Mouse (Mus musculus) hindbrain, embryonic 10.5 days (tissue): Measurements from ENCODE around the gene Uqcc3. TPM values are rescaled to one million over a fixed set of nuclear protein-coding genes. Genes with fewer than 3 reads are reported as not detected.
"Not testable (repeated sequence)": the region's sequence is repeated elsewhere in the genome, so short reads cannot be mapped to it uniquely, and the experiment has no call there.

Experiments used
- DNase-seq: peaks from one replicate; pipeline ENCODE4 v3.0.0-alpha.2; 2017; ENCODE audit warnings: low spot score
- H3K27ac ChIP-seq: fragments of 300-500 bp; sonication (generic); 2 replicates; pipeline ENCODE4 v1.5.1; 2016; ENCODE audit warnings: mild to moderate bottlenecking, moderate library complexity
- H3K27me3 ChIP-seq: fragments of 300-500 bp; sonication (generic); 2 replicates; pipeline ENCODE4 v1.6.1; 2016; ENCODE audit warnings: mild to moderate bottlenecking; ENCODE audit not compliant: poor library complexity, insufficient read depth, severe bottlenecking
- H3K36me3 ChIP-seq: fragments of 300-500 bp; sonication (generic); 2 replicates; pipeline ENCODE4 v1.6.1; 2016; ENCODE audit warnings: mild to moderate bottlenecking, moderate library complexity
- H3K4me1 ChIP-seq: fragments of 300-500 bp; sonication (generic); replicated peaks from 2 replicates; pipeline ENCODE4 v1.6.1; 2016; ENCODE audit warnings: mild to moderate bottlenecking
- H3K4me3 ChIP-seq: fragments of 300-500 bp; sonication (generic); 2 replicates; pipeline ENCODE4 v1.5.1; 2016; ENCODE audit warnings: mild to moderate bottlenecking, moderate library complexity
- H3K9me3 ChIP-seq: fragments of 300-500 bp; sonication (generic); 2 replicates; pipeline ENCODE4 v1.6.1; 2016; ENCODE audit warnings: mild to moderate bottlenecking, moderate library complexity
- WGBS: fragments of 180-500 bp; shearing (Covaris S2); methylation state at CpG from one replicate; pipeline ENCODE4 v1.1.7; 2016; 5-methylcytosine and 5-hydroxymethylcytosine counted together
- polyA plus RNA-seq: library from polyadenylated mRNA; unstranded; fragments of >200 nt; fragmentation: Nextera tagmentation; extraction: Ambion mirVana; gene quantifications from 2 replicates; pipeline ENCODE4 v1.2.1, GENCODE M21; 2016

Uqcc3 gene
- polyA plus RNA-seq, 1 experiment from 2014 or later = 62.5 TPM

DNA sequence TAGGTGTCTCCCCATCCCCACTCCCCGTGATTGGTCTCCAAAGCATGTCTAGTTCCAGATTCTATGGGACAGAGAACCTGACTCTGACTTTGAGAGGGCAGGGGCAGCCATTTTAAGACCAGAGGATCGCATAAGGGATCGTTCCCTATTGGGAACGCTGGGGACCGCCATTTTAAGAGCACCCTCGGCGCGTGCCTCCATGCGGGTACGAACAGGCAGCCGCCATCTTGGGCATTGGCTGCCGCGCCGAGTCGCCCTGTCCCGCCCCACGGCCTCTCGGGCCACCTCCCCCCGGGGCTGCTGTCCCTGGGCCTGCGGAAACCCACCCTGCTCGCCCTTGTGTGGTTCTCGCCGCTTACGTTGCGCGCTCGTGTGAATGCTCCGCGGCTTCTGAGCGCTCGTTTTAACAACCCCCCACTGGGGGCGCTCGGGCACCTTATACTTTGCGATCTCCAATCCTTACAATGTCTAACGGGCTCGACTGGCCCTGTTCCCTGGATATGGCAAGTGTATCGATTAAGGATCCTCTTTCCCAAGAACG, 43.4 kb downstream of the Uqcc3 start, which contains the start of gene Bscl2:
TSS of gene Bscl2 (plus strand) at position 217 of the 541 bp plus-strand sequence.
- under 1% methylated on average over 38 of the region's 38 CpGs for WGBS
- no peaks in the 10 kb centered on the region for H3K9me3 ChIP-seq
- peak; percentile 89 for DNase-seq
- H3K27ac ChIP-seq = peak within 1 kb of the TSS; percentile 98
- H3K4me3 ChIP-seq = peak within 1 kb of the TSS; percentile 63
- H3K27me3 ChIP-seq = no peaks in the 10 kb centered on the region
- peaks cover 55% of the 10 kb centered on the region for H3K36me3 ChIP-seq
- H3K4me1 ChIP-seq = peaks cover 44% of the 10 kb centered on the region

DNA sequence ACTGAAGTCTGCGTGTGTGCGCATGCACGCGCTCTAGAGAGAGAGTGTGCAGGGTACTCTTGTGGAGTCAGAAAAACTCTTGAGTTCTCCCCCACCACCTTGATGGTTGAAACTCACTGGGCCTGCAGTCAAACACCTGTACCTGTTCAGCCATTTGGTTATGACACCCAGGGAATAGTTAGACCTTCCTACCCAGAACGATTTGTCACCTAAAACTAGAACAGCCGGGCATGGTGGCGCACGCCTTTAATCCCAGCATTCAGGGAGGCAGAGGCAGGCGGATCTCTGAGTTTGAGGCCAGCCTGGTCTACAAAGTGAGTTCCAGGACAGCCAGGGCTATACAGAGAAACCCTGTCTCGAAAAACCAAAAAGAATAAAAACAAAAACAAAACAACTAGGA, 44.4 kb downstream of the Uqcc3 start:
- peaks cover 44% of the 10 kb centered on the region for H3K4me1 ChIP-seq
- 97% methylated on average over 10 of the region's 10 CpGs for WGBS
- H3K4me3 ChIP-seq, H3K27me3 ChIP-seq, DNase-seq, H3K27ac ChIP-seq, H3K9me3 ChIP-seq: not testable (repeated sequence)
- H3K36me3 ChIP-seq = peaks cover 58% of the 10 kb centered on the region

DNA sequence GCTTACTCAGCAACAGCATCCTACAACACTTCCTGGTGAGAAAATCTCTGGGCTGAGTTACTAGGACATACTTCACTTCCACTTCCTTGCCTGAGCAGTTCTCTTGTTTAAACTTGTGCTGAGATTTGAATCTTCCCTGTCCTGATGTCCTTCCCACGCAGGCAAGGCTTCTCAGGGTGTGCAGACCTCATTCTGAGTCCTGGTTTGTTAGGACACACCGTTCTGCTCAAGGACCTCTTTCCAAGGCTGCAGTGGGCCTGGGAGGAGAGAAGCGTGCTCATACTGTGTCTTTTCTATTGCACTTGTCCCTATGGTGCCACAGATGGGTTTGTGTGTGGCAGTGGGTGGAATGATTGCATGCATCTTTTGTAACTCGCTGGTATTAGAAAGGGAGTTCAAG, 47.8 kb downstream of the Uqcc3 start:
- Histone ChIP-seq H3K27ac (no peak overlapping the region), H3K27me3 (no peaks in the 10 kb centered on the region), H3K4me1 (peaks cover 10% of the 10 kb centered on the region), H3K9me3 (no peaks in the 10 kb centered on the region), H3K36me3 (peaks cover 88% of the 10 kb centered on the region), H3K4me3 (no peak overlapping the region)
- DNase-seq = no peak
- WGBS = 94% methylated on average over 4 of the region's 4 CpGs

DNA sequence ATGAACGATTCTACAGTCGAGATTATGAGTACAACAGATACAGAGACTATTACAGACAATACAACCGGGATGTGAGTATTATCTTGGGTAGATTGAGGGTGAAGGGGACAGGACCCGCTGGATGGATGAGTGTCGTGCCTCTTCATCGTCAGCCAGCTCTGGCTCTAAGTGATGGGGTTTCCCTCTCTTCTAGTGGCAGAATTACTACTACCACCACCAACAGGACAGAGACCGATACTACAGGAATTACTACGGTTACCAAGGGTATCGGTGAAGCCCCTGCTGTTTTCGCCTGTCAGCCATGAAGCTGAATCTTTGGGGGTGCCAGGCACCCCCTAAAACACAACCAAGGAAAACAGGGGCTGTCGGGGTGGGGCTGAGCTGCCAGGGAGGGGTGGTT, 49.5 kb downstream of the Uqcc3 start:
- Histone ChIP-seq H3K27ac (no peak overlapping the region), H3K9me3 (no peaks in the 10 kb centered on the region), H3K4me1 (no peaks in the 10 kb centered on the region), H3K27me3 (no peaks in the 10 kb centered on the region), H3K36me3 (peaks cover 100% of the 10 kb centered on the region), H3K4me3 (no peak overlapping the region)
- no peak for DNase-seq
- WGBS = 86% methylated on average over 11 of the region's 11 CpGs

DNA sequence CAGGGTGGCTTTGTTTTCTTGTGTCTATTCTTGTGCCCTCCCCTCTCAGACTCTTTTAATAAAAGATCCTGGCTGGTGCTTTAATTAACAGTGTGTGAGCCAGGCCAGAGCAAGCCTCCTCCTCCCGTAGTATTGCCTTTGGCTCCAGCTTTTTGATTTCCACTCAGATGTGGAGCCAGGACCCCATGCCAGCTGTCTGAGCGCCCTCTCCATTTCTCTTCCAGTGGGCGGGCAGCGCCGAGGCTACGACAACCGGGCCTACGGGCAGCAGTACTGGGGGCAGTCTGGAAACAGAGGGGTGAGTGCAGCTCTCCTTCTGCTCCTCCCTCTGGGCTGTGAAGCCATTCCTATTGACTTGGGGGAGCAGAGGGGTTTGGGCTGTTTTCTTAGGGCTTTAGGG, 50.1 kb downstream of the Uqcc3 start:
- H3K36me3 ChIP-seq = peaks cover 100% of the 10 kb centered on the region
- H3K9me3 ChIP-seq = no peaks in the 10 kb centered on the region
- 90% methylated on average over 8 of the region's 8 CpGs for WGBS
- no peaks in the 10 kb centered on the region for H3K27me3 ChIP-seq
- no peaks in the 10 kb centered on the region for H3K4me1 ChIP-seq
- H3K27ac ChIP-seq = no peak overlapping the region
- H3K4me3 ChIP-seq = no peak overlapping the region
- no peak for DNase-seq

Other genes with a start within 250 kb of the Uqcc3 start
- 0.05 TPM in 2 replicates for gene Chrm1, start 217.1 kb downstream of the Uqcc3 start, polyA plus RNA-seq
- gene Slc3a2, start 157.6 kb downstream of the Uqcc3 start, polyA plus RNA-seq = 128 and 146 TPM in 2 replicates
- 112 and 115 TPM in 2 replicates for gene Wdr74, start 145.1 kb downstream of the Uqcc3 start, polyA plus RNA-seq
- gene 1700092M07Rik, start 140.2 kb downstream of the Uqcc3 start, polyA plus RNA-seq = 2.8 and 2.9 TPM in 2 replicates
- gene Stx5a, start 139.5 kb downstream of the Uqcc3 start, polyA plus RNA-seq = 95.6 and 106 TPM in 2 replicates
- 233 and 249 TPM in 2 replicates for gene Nxf1, start 123.8 kb downstream of the Uqcc3 start, polyA plus RNA-seq
- 185 and 220 TPM in 2 replicates for gene Tmem223, start 109.9 kb downstream of the Uqcc3 start, polyA plus RNA-seq
- 51.7 and 54.4 TPM in 2 replicates for gene Tmem179b, start 106.5 kb downstream of the Uqcc3 start, polyA plus RNA-seq
- 43.8 and 44.2 TPM in 2 replicates for gene Taf6l, start 94.5 kb downstream of the Uqcc3 start, polyA plus RNA-seq
- 189 and 194 TPM in 2 replicates for gene Polr2g, start 82.3 kb downstream of the Uqcc3 start, polyA plus RNA-seq
- 7.2 and 8.3 TPM in 2 replicates for gene Zbtb3, start 78.4 kb downstream of the Uqcc3 start, polyA plus RNA-seq
- gene Ttc9c, start 61.6 kb downstream of the Uqcc3 start, polyA plus RNA-seq = 52.0 and 67.5 TPM in 2 replicates
- 4.1 and 4.5 TPM in 2 replicates for gene Hnrnpul2, start 60.9 kb downstream of the Uqcc3 start, polyA plus RNA-seq
- 0.31 TPM in 1 of 2 replicates, not detected in the other for gene AC129217.1, start 51.1 kb downstream of the Uqcc3 start, polyA plus RNA-seq
- 55.8 and 64.3 TPM in 2 replicates for gene Bscl2, start 43.5 kb downstream of the Uqcc3 start, polyA plus RNA-seq
- 66.7 and 140 TPM in 2 replicates for gene Gng3, start 41.7 kb downstream of the Uqcc3 start, polyA plus RNA-seq
- gene Lrrn4cl, start 30.2 kb downstream of the Uqcc3 start, polyA plus RNA-seq = 0.44 and 0.47 TPM in 2 replicates
- gene Ubxn1, start 9.4 kb downstream of the Uqcc3 start, polyA plus RNA-seq = 201 and 202 TPM in 2 replicates
- 111 and 112 TPM in 2 replicates for gene Lbhd1, start 2.8 kb upstream of the Uqcc3 start, polyA plus RNA-seq
- not detected in 2 replicates for gene Gm49403, start 3.0 kb upstream of the Uqcc3 start, polyA plus RNA-seq
- gene 1810009A15Rik, start 7.9 kb upstream of the Uqcc3 start, polyA plus RNA-seq = 139 and 159 TPM in 2 replicates
- 0.22 TPM in 1 of 2 replicates, not detected in the other for gene Gm49416, start 8.0 kb upstream of the Uqcc3 start, polyA plus RNA-seq
- 56.4 and 60.3 TPM in 2 replicates for gene Ints5, start 12.1 kb upstream of the Uqcc3 start, polyA plus RNA-seq
- gene Ganab, start 17.1 kb upstream of the Uqcc3 start, polyA plus RNA-seq = 113 and 125 TPM in 2 replicates
- 63.1 and 78.0 TPM in 2 replicates for gene B3gat3, start 39.5 kb upstream of the Uqcc3 start, polyA plus RNA-seq
- 3.4 and 4.2 TPM in 2 replicates for gene Rom1, start 48.4 kb upstream of the Uqcc3 start, polyA plus RNA-seq
- 21.3 and 24.9 TPM in 2 replicates for gene Eml3, start 48.6 kb upstream of the Uqcc3 start, polyA plus RNA-seq
- gene Mta2, start 61.0 kb upstream of the Uqcc3 start, polyA plus RNA-seq = 178 and 184 TPM in 2 replicates
- gene Tut1, start 72.9 kb upstream of the Uqcc3 start, polyA plus RNA-seq = 39.3 and 41.2 TPM in 2 replicates
- gene Eef1g, start 86.1 kb upstream of the Uqcc3 start, polyA plus RNA-seq = 402 and 497 TPM in 2 replicates
- gene Ahnak, start 108.4 kb upstream of the Uqcc3 start, polyA plus RNA-seq = 8.1 and 11.0 TPM in 2 replicates
- not detected in 2 replicates for gene Scgb1a1, start 207.0 kb upstream of the Uqcc3 start, polyA plus RNA-seq